Mouse (Mus musculus) liver, embryonic 12.5 days (tissue): ENCODE data around the gene Ubn2. TPM values are rescaled to one million over a fixed set of nuclear protein-coding genes. Genes with fewer than 3 reads are reported as not detected.

Source experiments
- microRNA-seq: library from miRNA; unstranded; fragments of <30 nt; microRNA quantifications from one replicate; pipeline ENCODE4, GENCODE M21; 2017
- polyA plus RNA-seq: library from polyadenylated mRNA; unstranded; fragments of >200 nt; fragmentation: Nextera tagmentation; extraction: Ambion mirVana; gene quantifications from 2 replicates; pipeline ENCODE4 v1.2.1, GENCODE M21; 2016

The Ubn2 gene
- polyA plus RNA-seq, 1 experiment from 2014 or later = 10.1 TPM

Small RNA genes lying within 50 kb of the gene (microRNA-seq; reads per million reads assigned to microRNA genes)
- gene Mir7670 = 7.7 reads per million, percentile 17 among the genes with 10 or more reads in this experiment

Other genes with a start within 250 kb of the Ubn2 start
- gene D630045J12Rik, start 179.9 kb upstream of the Ubn2 start, polyA plus RNA-seq = 0.80 and 0.97 TPM in 2 replicates
- 3.9 and 4.0 TPM in 2 replicates for gene Zc3hav1l, start 134.7 kb upstream of the Ubn2 start, polyA plus RNA-seq
- gene Zc3hav1, start 79.3 kb upstream of the Ubn2 start, polyA plus RNA-seq = 29.6 and 30.6 TPM in 2 replicates
- 1.5 and 1.6 TPM in 2 replicates for gene Ttc26, start 52.5 kb upstream of the Ubn2 start, polyA plus RNA-seq
- gene Fmc1, start 99.6 kb downstream of the Ubn2 start, polyA plus RNA-seq = 103 and 114 TPM in 2 replicates
- 27.4 and 27.5 TPM in 2 replicates for gene Luc7l2, start 117.4 kb downstream of the Ubn2 start, polyA plus RNA-seq
- 0.06 and 0.10 TPM in 2 replicates for gene Klrg2, start 203.3 kb downstream of the Ubn2 start, polyA plus RNA-seq
- gene Clec2l, start 229.1 kb downstream of the Ubn2 start, polyA plus RNA-seq = 0.11 and 0.12 TPM in 2 replicates